Mouse (Mus musculus) cerebellum, adult 11-12 months (tissue): Measurements from ENCODE around the gene Gys1.
"Not testable (repeated sequence)": the region's sequence is repeated elsewhere in the genome, so short reads cannot be mapped to it uniquely, and the experiment has no call there.

Experiments
- DNase-seq: peaks from one replicate; pipeline ENCODE4 v3.0.0; 2022

Gys1 gene

GRCm38 (mm10) chr7:45434203-45435015, at the start of gene Gys1:
Gene Gys1 (plus strand): TSS chr7:45434844.
- DNase-seq: peak; percentile 100

- no peak for DNase-seq
Measured at GRCm38 (mm10) chr7:45386077-45386476, 48.6 kb upstream of the Gys1 start.

- no peak for DNase-seq
Measured at GRCm38 (mm10) chr7:45395129-45395541, 39.5 kb upstream of the Gys1 start.

GRCm38 (mm10) chr7:45395578-45396336, 38.9 kb upstream of the Gys1 start, which contains the start of gene Snrnp70:
Gene Snrnp70 (minus strand): TSS chr7:45395742.
- DNase-seq: peak; percentile 100

- not testable (repeated sequence) for DNase-seq
Measured at GRCm38 (mm10) chr7:45396337-45396775, 38.3 kb upstream of the Gys1 start.

GRCm38 (mm10) chr7:45396787-45397186, 37.9 kb upstream of the Gys1 start:
- no peak for DNase-seq

- no peak for DNase-seq
Measured at GRCm38 (mm10) chr7:45401521-45402085, 33.0 kb upstream of the Gys1 start.

- no peak for DNase-seq
Measured at GRCm38 (mm10) chr7:45403532-45404261, 30.9 kb upstream of the Gys1 start.

GRCm38 (mm10) chr7:45405091-45406075, 29.3 kb upstream of the Gys1 start, which contains the start of gene Kcna7:
Gene Kcna7 (plus strand): TSS chr7:45405653.
- peak; percentile 58 for DNase-seq

- no peak for DNase-seq
Measured at GRCm38 (mm10) chr7:45406157-45407156, 28.2 kb upstream of the Gys1 start.

GRCm38 (mm10) chr7:45407836-45408235, 26.8 kb upstream of the Gys1 start:
- DNase-seq: no peak

GRCm38 (mm10) chr7:45408351-45408750, 26.3 kb upstream of the Gys1 start:
- no peak for DNase-seq

- no peak for DNase-seq
Measured at GRCm38 (mm10) chr7:45408949-45409348, 25.7 kb upstream of the Gys1 start.

- no peak for DNase-seq
Measured at GRCm38 (mm10) chr7:45409497-45410163, 25.0 kb upstream of the Gys1 start.

- DNase-seq: no peak
Measured at GRCm38 (mm10) chr7:45412421-45412820, 22.2 kb upstream of the Gys1 start.

GRCm38 (mm10) chr7:45413113-45413863, 21.4 kb upstream of the Gys1 start, which contains the start of gene Ntf5:
Gene Ntf5 (plus strand): TSS chr7:45413695.
- DNase-seq: no peak

GRCm38 (mm10) chr7:45413864-45414739, 20.5 kb upstream of the Gys1 start:
- DNase-seq: no peak
